In genomic region chr11:101190181-101190912, GRCm38 (mm10) we compare ENCODE assay signal across 8 mouse cellular contexts. TPM values are rescaled to one million over a fixed set of nuclear protein-coding genes. Genes with fewer than 3 reads are reported as not detected.
DNase-seq lines count a peak whose midpoint lies in the region; ATAC-seq lines count a peak whose summit lies in the region.

No protein-coding gene starts in this region.

- no peak overlapping the region for H3K4me3 ChIP-seq in heart, embryonic 13.5 days
- H3K4me3 ChIP-seq in hindbrain, embryonic 11.5 days (ENCODE audit: low read depth, low read length) = no peak overlapping the region
- H3K4me3 ChIP-seq in midbrain, embryonic 12.5 days = no peak overlapping the region

- WGBS in heart, embryonic 13.5 days = 48% methylated on average over 8 of the region's 8 CpGs
- 47% methylated on average over 8 of the region's 8 CpGs for WGBS in hindbrain, embryonic 11.5 days
- WGBS in midbrain, embryonic 12.5 days = 48% methylated on average over 8 of the region's 8 CpGs

- H3K9me3 ChIP-seq in heart, embryonic 13.5 days = no peaks in the 10 kb centered on the region
- no peaks in the 10 kb centered on the region for H3K9me3 ChIP-seq in hindbrain, embryonic 11.5 days (ENCODE audit: control insufficient read depth, low read length)
- no peaks in the 10 kb centered on the region for H3K9me3 ChIP-seq in midbrain, embryonic 12.5 days

- peak overlapping the region; percentile 36 for H3K4me2 ChIP-seq in heart, embryonic 13.5 days
- no peak overlapping the region for H3K4me2 ChIP-seq in hindbrain, embryonic 11.5 days (replicated peaks; ENCODE audit: low read depth, low read length)
- H3K4me2 ChIP-seq in midbrain, embryonic 12.5 days (replicated peaks) = no peak overlapping the region

- peaks cover 53% of the 10 kb centered on the region for H3K4me1 ChIP-seq in heart, embryonic 13.5 days
- H3K4me1 ChIP-seq in hindbrain, embryonic 11.5 days (replicated peaks; ENCODE audit: control insufficient read depth, insufficient read depth, low read length) = no peaks in the 10 kb centered on the region; the same call in 1 of the 2 replicates
- peaks cover 18% of the 10 kb centered on the region for H3K4me1 ChIP-seq in midbrain, embryonic 12.5 days

- ATAC-seq in heart, embryonic 13.5 days (ENCODE audit: extremely low read depth, insufficient number of reproducible peaks, low FRiP score, low TSS enrichment) = no peak
- peak; percentile 22; the same call in 1 of the 2 replicates for ATAC-seq in hindbrain, embryonic 11.5 days (ENCODE audit: low FRiP score)
- no peak for ATAC-seq in midbrain, embryonic 12.5 days (ENCODE audit: low FRiP score, low read depth)
- no peak for ATAC-seq in granulocyte monocyte progenitor cell, adult 5-6 weeks (replicated peaks; ENCODE audit: poor library complexity, severe bottlenecking)
- ATAC-seq in monocyte, adult 5-6 weeks (replicated peaks; ENCODE audit: insufficient number of reproducible peaks, low FRiP score, low TSS enrichment, poor library complexity, severe bottlenecking) = no peak

- H3K27me3 ChIP-seq in heart, embryonic 13.5 days (replicated peaks) = no peaks in the 10 kb centered on the region
- no peaks in the 10 kb centered on the region for H3K27me3 ChIP-seq in hindbrain, embryonic 11.5 days (ENCODE audit: control insufficient read depth, insufficient read depth, low read length)
- no peaks in the 10 kb centered on the region for H3K27me3 ChIP-seq in midbrain, embryonic 12.5 days

- DNase-seq in heart, postnatal 36 days = no peak
- DNase-seq in cerebellum, adult 9-10 months = peak; percentile 69
- DNase-seq in hindbrain, embryonic 11.5 days (ENCODE audit: low spot score) = peak; percentile 8
- no peak for DNase-seq in thymus, postnatal 0 days (ENCODE audit: low spot score)

- peak overlapping the region; percentile 58 for H3K9ac ChIP-seq in heart, embryonic 13.5 days
- H3K9ac ChIP-seq in hindbrain, embryonic 11.5 days (ENCODE audit: low read depth, low read length) = no peak overlapping the region
- H3K9ac ChIP-seq in midbrain, embryonic 12.5 days (replicated peaks) = peak overlapping the region; percentile 46; the same call in 1 of the 2 replicates

- peak overlapping the region; percentile 85 for H3K27ac ChIP-seq in heart, embryonic 13.5 days (replicated peaks)
- peak overlapping the region; percentile 74 for H3K27ac ChIP-seq in hindbrain, embryonic 11.5 days (ENCODE audit: low read depth, low read length)
- H3K27ac ChIP-seq in midbrain, embryonic 12.5 days (replicated peaks) = peak overlapping the region; percentile 87

- H3K36me3 ChIP-seq in heart, embryonic 13.5 days = peaks cover 34% of the 10 kb centered on the region
- H3K36me3 ChIP-seq in hindbrain, embryonic 11.5 days (ENCODE audit: control insufficient read depth, insufficient read depth, low read length) = no peaks in the 10 kb centered on the region
- H3K36me3 ChIP-seq in midbrain, embryonic 12.5 days = no peaks in the 10 kb centered on the region

- intact Hi-C loops in heart, postnatal 36 days (cut with DNase I) = no loop called here

RNA-seq across cellular contexts. Expression of gene Ccr10, which starts 15.1 kb away (rescaled TPM):
- 0.19 and 0.33 TPM in 2 replicates for polyA plus RNA-seq in heart, embryonic 13.5 days (2015; fragmentation: Nextera tagmentation; extraction: Ambion mirVana)
- total RNA-seq in heart, postnatal 36 days (2021) = under 1 TPM in 1 of 2 experiments, not detected in 1; 0.24 TPM
- polyA plus RNA-seq in hindbrain, embryonic 11.5 days (2014; fragmentation: Nextera tagmentation; extraction: Ambion mirVana) = 0.19 TPM in 1 of 2 replicates, not detected in the other
- polyA plus RNA-seq in midbrain, embryonic 12.5 days (2016; fragmentation: Nextera tagmentation; extraction: Ambion mirVana) = 0.10 and 0.17 TPM in 2 replicates
- polyA plus RNA-seq in thymus, postnatal 0 days (2015; fragmentation: Nextera tagmentation; extraction: Ambion mirVana) = 1.7 and 1.8 TPM in 2 replicates
- not detected in 2 replicates for total RNA-seq in granulocyte monocyte progenitor cell, adult 5-6 weeks (2014; fragmentation: Nextera tagmentation)
- total RNA-seq in granulocyte monocyte progenitor cell, adult 5-6 weeks (2017) = 0.09 TPM in 1 of 2 replicates, not detected in the other
- 0.38 TPM in 1 of 3 replicates, not detected in the others for total RNA-seq in monocyte, adult 5-6 weeks (2017)

RNA-seq across cellular contexts. Expression of gene Plekhh3, which starts 19.2 kb away (rescaled TPM):
- polyA plus RNA-seq in heart, embryonic 13.5 days (2015; fragmentation: Nextera tagmentation; extraction: Ambion mirVana) = 7.6 and 8.5 TPM in 2 replicates
- 10 to 100 TPM; 25.0 to 27.7 TPM for total RNA-seq in heart, postnatal 36 days (2021)
- polyA plus RNA-seq in hindbrain, embryonic 11.5 days (2014; fragmentation: Nextera tagmentation; extraction: Ambion mirVana) = 7.7 and 8.2 TPM in 2 replicates
- 12.3 and 12.6 TPM in 2 replicates for polyA plus RNA-seq in midbrain, embryonic 12.5 days (2016; fragmentation: Nextera tagmentation; extraction: Ambion mirVana)
- 2.4 and 2.8 TPM in 2 replicates for polyA plus RNA-seq in thymus, postnatal 0 days (2015; fragmentation: Nextera tagmentation; extraction: Ambion mirVana)
- 1.4 TPM in 1 of 2 replicates, not detected in the other for total RNA-seq in granulocyte monocyte progenitor cell, adult 5-6 weeks (2014; fragmentation: Nextera tagmentation)
- 0.47 TPM in 1 of 2 replicates, not detected in the other for total RNA-seq in granulocyte monocyte progenitor cell, adult 5-6 weeks (2017)
- 2.2 to 6.3 TPM (median 4.0 TPM) in 3 replicates for total RNA-seq in monocyte, adult 5-6 weeks (2017)

RNA-seq across cellular contexts. Expression of gene Cntnap1, which starts 20.0 kb away (rescaled TPM):
- 0.52 and 0.55 TPM in 2 replicates for polyA plus RNA-seq in heart, embryonic 13.5 days (2015; fragmentation: Nextera tagmentation; extraction: Ambion mirVana)
- total RNA-seq in heart, postnatal 36 days (2021) = 1 to 10 TPM; 1.5 to 1.7 TPM
- 0.29 and 0.39 TPM in 2 replicates for polyA plus RNA-seq in hindbrain, embryonic 11.5 days (2014; fragmentation: Nextera tagmentation; extraction: Ambion mirVana)
- polyA plus RNA-seq in midbrain, embryonic 12.5 days (2016; fragmentation: Nextera tagmentation; extraction: Ambion mirVana) = 0.74 and 0.94 TPM in 2 replicates
- 0.32 and 0.53 TPM in 2 replicates for polyA plus RNA-seq in thymus, postnatal 0 days (2015; fragmentation: Nextera tagmentation; extraction: Ambion mirVana)
- total RNA-seq in granulocyte monocyte progenitor cell, adult 5-6 weeks (2014; fragmentation: Nextera tagmentation) = 0.41 and 0.83 TPM in 2 replicates
- total RNA-seq in granulocyte monocyte progenitor cell, adult 5-6 weeks (2017) = 0.36 and 0.65 TPM in 2 replicates
- total RNA-seq in monocyte, adult 5-6 weeks (2017) = 0.21 to 0.95 TPM (median 0.68 TPM) in 3 replicates

RNA-seq across cellular contexts. Expression of gene Tubg2, which starts 34.6 kb away (rescaled TPM):
- polyA plus RNA-seq in heart, embryonic 13.5 days (2015; fragmentation: Nextera tagmentation; extraction: Ambion mirVana) = 3.1 and 4.3 TPM in 2 replicates
- 1 to 10 TPM; 3.7 to 3.9 TPM for total RNA-seq in heart, postnatal 36 days (2021)
- polyA plus RNA-seq in hindbrain, embryonic 11.5 days (2014; fragmentation: Nextera tagmentation; extraction: Ambion mirVana) = 5.5 and 5.7 TPM in 2 replicates
- polyA plus RNA-seq in midbrain, embryonic 12.5 days (2016; fragmentation: Nextera tagmentation; extraction: Ambion mirVana) = 9.0 and 10.3 TPM in 2 replicates
- polyA plus RNA-seq in thymus, postnatal 0 days (2015; fragmentation: Nextera tagmentation; extraction: Ambion mirVana) = 1.5 and 1.6 TPM in 2 replicates
- not detected in 2 replicates for total RNA-seq in granulocyte monocyte progenitor cell, adult 5-6 weeks (2014; fragmentation: Nextera tagmentation)
- total RNA-seq in granulocyte monocyte progenitor cell, adult 5-6 weeks (2017) = not detected in 2 replicates
- total RNA-seq in monocyte, adult 5-6 weeks (2017) = not detected in 3 replicates

RNA-seq across cellular contexts. Expression of gene Ezh1, which starts 35.9 kb away (rescaled TPM):
- 11.6 and 11.7 TPM in 2 replicates for polyA plus RNA-seq in heart, embryonic 13.5 days (2015; fragmentation: Nextera tagmentation; extraction: Ambion mirVana)
- 10 to 100 TPM; 34.8 to 36.7 TPM for total RNA-seq in heart, postnatal 36 days (2021)
- polyA plus RNA-seq in hindbrain, embryonic 11.5 days (2014; fragmentation: Nextera tagmentation; extraction: Ambion mirVana) = 11.1 and 11.5 TPM in 2 replicates
- polyA plus RNA-seq in midbrain, embryonic 12.5 days (2016; fragmentation: Nextera tagmentation; extraction: Ambion mirVana) = 12.6 and 14.4 TPM in 2 replicates
- 13.7 and 13.8 TPM in 2 replicates for polyA plus RNA-seq in thymus, postnatal 0 days (2015; fragmentation: Nextera tagmentation; extraction: Ambion mirVana)
- total RNA-seq in granulocyte monocyte progenitor cell, adult 5-6 weeks (2014; fragmentation: Nextera tagmentation) = 15.2 and 31.0 TPM in 2 replicates
- 13.6 and 17.7 TPM in 2 replicates for total RNA-seq in granulocyte monocyte progenitor cell, adult 5-6 weeks (2017)
- total RNA-seq in monocyte, adult 5-6 weeks (2017) = 30.2 to 66.9 TPM (median 42.6 TPM) in 3 replicates

Comparison
In these comparisons a context has a peak if more than half of its experiments do, and no peak if none do; other contexts are left out.
1. DNase-seq: peak in cerebellum, adult 9-10 months (single experiment) and hindbrain, embryonic 11.5 days (single experiment); none in heart, postnatal 36 days (0 of 2) and thymus, postnatal 0 days (single experiment).
2. Peak in every context shown above with its lines, with median percentiles within 50 percentile points of each other: H3K27ac ChIP-seq.